ENCODE assay signal across 11 mouse cellular contexts in genomic region chr9:91380458-91380914, GRCm38 (mm10). TPM values are rescaled to one million over a fixed set of nuclear protein-coding genes. Genes with fewer than 3 reads are reported as not detected.
DNase-seq lines count a peak whose midpoint lies in the region; ATAC-seq and TF ChIP-seq lines count a peak whose summit lies in the region.
"Had no signal": no experiment of that assay in that cellular context is flagged by ENCODE, and none has a peak within 500 bp of the region (broad histone marks: within the 10 kb centered on the region; RNA-seq: fewer than 3 reads in every experiment).

No protein-coding gene starts in this region.

- H3K4me2 ChIP-seq in embryonic facial prominence, embryonic 15.5 days (replicated peaks), result no peak overlapping the region

- H3K4me3 ChIP-seq in embryonic facial prominence, embryonic 15.5 days (replicated peaks), result 0 out of 2 replicates have a peak overlapping the region, but pooled peaks have one; percentile 3
- H3K4me3 ChIP-seq in limb, embryonic 10.5 days, result no peak overlapping the region
- H3K4me3 ChIP-seq in kidney, adult 2 months (ENCODE audit: insufficient read depth, low read depth, low read length), result no peak overlapping the region

- 1% methylated on average over 9 of the region's 9 CpGs for WGBS in embryonic facial prominence, embryonic 15.5 days
- WGBS in limb, embryonic 10.5 days, result under 1% methylated on average over 9 of the region's 9 CpGs
- 3% methylated on average over 9 of the region's 9 CpGs for WGBS in kidney, adult 2 months

- no peaks in the 10 kb centered on the region for H3K36me3 ChIP-seq in embryonic facial prominence, embryonic 15.5 days
- no peaks in the 10 kb centered on the region for H3K36me3 ChIP-seq in limb, embryonic 10.5 days
- H3K36me3 ChIP-seq in kidney, adult 2 months (ENCODE audit: control insufficient read depth, insufficient read depth, low read length), result no peaks in the 10 kb centered on the region

- no peak overlapping the region for H3K9ac ChIP-seq in embryonic facial prominence, embryonic 15.5 days
- H3K9ac ChIP-seq: liver, embryonic 14.5 days had no signal

- no peak for ATAC-seq in embryonic facial prominence, embryonic 15.5 days (ENCODE audit: insufficient number of reproducible peaks, low FRiP score, low TSS enrichment, low read depth)

- TF ChIP-seq POLR2A in kidney, adult 2 months (IDR thresholded peaks at IDR 0.05; ENCODE audit: low read depth, low read length), result no peak

- H3K9me3 ChIP-seq in embryonic facial prominence, embryonic 15.5 days (replicated peaks), result no peaks in the 10 kb centered on the region
- H3K9me3 ChIP-seq in limb, embryonic 10.5 days (replicated peaks), result no peaks in the 10 kb centered on the region

- no peak overlapping the region for H3K27ac ChIP-seq in embryonic facial prominence, embryonic 15.5 days (replicated peaks)
- H3K27ac ChIP-seq in limb, embryonic 10.5 days, result no peak overlapping the region
- no peak overlapping the region for H3K27ac ChIP-seq in kidney, adult 2 months (ENCODE audit: insufficient read depth, low read depth, low read length)
- H3K27ac ChIP-seq: liver, embryonic 14.5 days had no signal

- DNase-seq in MN1 (ENCODE audit: low spot score), result peak; percentile 56
- peak; percentile 33 for DNase-seq in brain, adult 2 months (ENCODE audit: low read depth, low spot score)
- peak; percentile 59 for DNase-seq in limb, embryonic 10.5 days (ENCODE audit: low spot score)
- no peak for DNase-seq in adrenal gland, adult 18-20 months (ENCODE audit: low spot score in 2 of 2)
- no peak for DNase-seq in kidney, adult 2 months
- no peak for DNase-seq in testis, postnatal 14 days (ENCODE audit: low spot score)
- DNase-seq: spleen, adult 18-20 months had no signal

- H3K4me1 ChIP-seq in embryonic facial prominence, embryonic 15.5 days, result peaks cover 8% of the 10 kb centered on the region
- peaks cover 22% of the 10 kb centered on the region for H3K4me1 ChIP-seq in limb, embryonic 10.5 days
- no peaks in the 10 kb centered on the region for H3K4me1 ChIP-seq in kidney, adult 2 months (ENCODE audit: control insufficient read depth, insufficient read depth, low read length)

- TF ChIP-seq CTCF in kidney, adult 2 months (conservative IDR thresholded peaks at IDR 0.05; ENCODE audit: insufficient read depth, insufficient read length, low read depth, low read length), result no peak

- peaks cover 97% of the 10 kb centered on the region for H3K27me3 ChIP-seq in embryonic facial prominence, embryonic 15.5 days
- H3K27me3 ChIP-seq in limb, embryonic 10.5 days (ENCODE audit: low read depth, poor library complexity, severe bottlenecking), result peaks cover 100% of the 10 kb centered on the region
- peaks cover 6% of the 10 kb centered on the region for H3K27me3 ChIP-seq in kidney, adult 2 months (replicated peaks; ENCODE audit: control insufficient read depth, insufficient read depth, low read length)

RNA-seq across cellular contexts. Expression of gene Zic1, which starts 14.9 kb away (rescaled TPM):
- 0.26 and 0.61 TPM in 2 replicates for polyA plus RNA-seq in embryonic facial prominence, embryonic 15.5 days (2015; fragmentation: Nextera tagmentation; extraction: Ambion mirVana)
- 0.05 and 0.06 TPM in 2 replicates for polyA plus RNA-seq in limb, embryonic 10.5 days (2016; fragmentation: Nextera tagmentation; extraction: Ambion mirVana)
- total RNA-seq in adrenal gland, adult 18-20 months (2021), result not detected
- not detected in 2 replicates for polyA plus RNA-seq in kidney, adult 2 months (2012; rRNA removed)
- total RNA-seq: granulocyte monocyte progenitor cell, adult 5-6 weeks had no signal
- polyA plus RNA-seq: large intestine, adult 2 months had no signal

RNA-seq across cellular contexts. Expression of gene Zic4, which starts 18.3 kb away (rescaled TPM):
- 0.64 and 1.5 TPM in 2 replicates for polyA plus RNA-seq in embryonic facial prominence, embryonic 15.5 days (2015; fragmentation: Nextera tagmentation; extraction: Ambion mirVana)
- 0.05 and 0.24 TPM in 2 replicates for polyA plus RNA-seq in limb, embryonic 10.5 days (2016; fragmentation: Nextera tagmentation; extraction: Ambion mirVana)
- not detected for total RNA-seq in adrenal gland, adult 18-20 months (2021)
- polyA plus RNA-seq in kidney, adult 2 months (2012; rRNA removed), result not detected in 2 replicates
- total RNA-seq: granulocyte monocyte progenitor cell, adult 5-6 weeks had no signal
- polyA plus RNA-seq: large intestine, adult 2 months had no signal

Comparison
In these comparisons a context has a peak if more than half of its experiments do, and no peak if none do; other contexts are left out.
1. DNase-seq: peak in MN1 (single experiment), brain, adult 2 months (single experiment) and limb, embryonic 10.5 days (single experiment); none in adrenal gland, adult 18-20 months (0 of 2), kidney, adult 2 months (single experiment) and testis, postnatal 14 days (single experiment).